Mouse (Mus musculus): Measurements from ENCODE around the gene Slc25a10.

- TF ChIP-seq ZNF384 (IDR thresholded peaks at IDR 0.05; ENCODE audit: low read depth, low read length) (no peak), ZC3H11A (IDR thresholded peaks at IDR 0.05; ENCODE audit: borderline replicate concordance, low read depth, low read length) (no peak), HCFC1 (IDR thresholded peaks at IDR 0.05; ENCODE audit: borderline replicate concordance, insufficient read depth, low read length) (no peak)
These were observed 46.2 kb upstream of the Slc25a10 start for GRCm38 (mm10) chr11:120445475-120445874.

All from ES-E14 (cell line).